Mouse (Mus musculus) CH12.LX (cell line): ENCODE measurements at regions not wholly inside any gene's neighbourhood (a gene's known extent, or its start where the extent isn't known, plus 50 kb on each side); places are given as distances from the start of the nearest gene placed in this dataset.

Experiments
- DNase-seq: peaks from one replicate; pipeline ENCODE4 v3.0.0-alpha.2; 2013; ENCODE audit errors: extremely low read depth
- H3K27ac ChIP-seq: 2 replicates; pipeline ENCODE4 v1.5.1; 2012; ENCODE audit warnings: low read depth, mild to moderate bottlenecking, control low read depth, moderate library complexity; ENCODE audit not compliant: insufficient read depth
- H3K27me3 ChIP-seq: replicated peaks from 2 replicates; pipeline ENCODE3; 2012; ENCODE audit warnings: inconsistent platforms
- H3K36me3 ChIP-seq, 2 experiments: replicated peaks in 1 of 2; 2 replicates each; pipeline versions ENCODE3 to v1.6.1; 2012; ENCODE audit warnings: inconsistent platforms in 1 of 2, low read length in 1 of 2, mild to moderate bottlenecking in 1 of 2, mixed read lengths in 1 of 2, moderate library complexity in 1 of 2; ENCODE audit not compliant: control insufficient read depth in 1 of 2, insufficient read depth in 1 of 2
- H3K4me1 ChIP-seq, 2 experiments: 2 replicates each; pipeline ENCODE4 v1.6.1; 2012; ENCODE audit warnings: inconsistent platforms in 1 of 2, moderate library complexity in 1 of 2; ENCODE audit not compliant: insufficient read depth in 2 of 2, control insufficient read depth in 1 of 2
- H3K4me2 ChIP-seq: 2 replicates; pipeline ENCODE4 v1.6.1; 2012; ENCODE audit warnings: low read depth, mild to moderate bottlenecking, control low read depth; ENCODE audit not compliant: poor library complexity, insufficient read depth, severe bottlenecking
- H3K4me3 ChIP-seq, 3 experiments: fragments of 150-350 bp in 1 of 3; sonication (generic) in 1 of 3; replicated peaks in 1 of 3; 2 replicates each; pipeline versions ENCODE3 to v1.5.1; 2011 to 2012; ENCODE audit warnings: low read depth in 2 of 3, low read length in 2 of 3, mild to moderate bottlenecking in 2 of 3, moderate library complexity in 2 of 3, control low read depth in 1 of 3, improper control_type of control experiment in 1 of 3, inconsistent platforms in 1 of 3, mixed read lengths in 1 of 3; ENCODE audit not compliant: poor library complexity in 1 of 3
- H3K79me2 ChIP-seq: replicated peaks from 2 replicates; pipeline ENCODE4 v1.6.1; 2012; ENCODE audit warnings: mild to moderate bottlenecking, moderate library complexity; ENCODE audit not compliant: control insufficient read depth, poor library complexity, insufficient read depth, severe bottlenecking; ENCODE audit errors: extremely low read depth
- H3K9ac ChIP-seq: 2 replicates; pipeline ENCODE4 v1.6.1; 2012; ENCODE audit warnings: low read depth, mild to moderate bottlenecking, control low read depth, moderate library complexity; ENCODE audit not compliant: insufficient read depth
- H3K9me3 ChIP-seq: replicated peaks from 2 replicates; pipeline ENCODE3; 2012; ENCODE audit warnings: low read length, inconsistent platforms, mixed read lengths
- CHD2 ChIP-seq: IDR thresholded peaks from 2 replicates; pipeline ENCODE4 v1.6.1; 2011; ENCODE audit warnings: low read length, improper control_type of control experiment
- ELF1 ChIP-seq: IDR thresholded peaks from 2 replicates; pipeline ENCODE4 v1.6.1; 2014; ENCODE audit warnings: low read depth, mild to moderate bottlenecking, inconsistent platforms, low read length, improper control_type of control experiment
- ETS1 ChIP-seq: conservative IDR thresholded peaks from 2 replicates; pipeline ENCODE4 v1.6.1; 2012; ENCODE audit warnings: low read depth, mild to moderate bottlenecking, inconsistent platforms, low read length, improper control_type of control experiment, moderate library complexity
- HCFC1 ChIP-seq: IDR thresholded peaks from 2 replicates; pipeline ENCODE4 v1.6.1; 2012; ENCODE audit warnings: low read depth, mild to moderate bottlenecking, inconsistent platforms, low read length, improper control_type of control experiment
- JUN ChIP-seq: IDR thresholded peaks from 2 replicates; pipeline ENCODE4 v1.6.1; 2011; ENCODE audit warnings: low read depth, mild to moderate bottlenecking, low read length, improper control_type of control experiment, moderate library complexity; ENCODE audit not compliant: insufficient read depth
- KAT2A ChIP-seq: IDR thresholded peaks from 2 replicates; pipeline ENCODE4 v1.6.1; 2012; ENCODE audit warnings: low read length, improper control_type of control experiment, inconsistent platforms; ENCODE audit not compliant: insufficient replicate concordance
- MAFK ChIP-seq: IDR thresholded peaks from 2 replicates; pipeline ENCODE4 v1.6.1; 2011; ENCODE audit warnings: low read length, improper control_type of control experiment; ENCODE audit not compliant: insufficient replicate concordance
- MAX ChIP-seq: IDR thresholded peaks from 2 replicates; pipeline ENCODE4 v1.6.1; 2011; ENCODE audit warnings: low read length, improper control_type of control experiment
- MAZ ChIP-seq: IDR thresholded peaks from 2 replicates; pipeline ENCODE4 v1.6.1; 2012; ENCODE audit warnings: low read depth, mild to moderate bottlenecking, inconsistent platforms, low read length, improper control_type of control experiment, moderate library complexity
- MEF2A ChIP-seq: IDR thresholded peaks from 2 replicates; pipeline ENCODE4 v1.6.1; 2014; ENCODE audit warnings: low read depth, mild to moderate bottlenecking, inconsistent platforms, low read length, improper control_type of control experiment, borderline replicate concordance
- MXI1 ChIP-seq: IDR thresholded peaks from 2 replicates; pipeline ENCODE4 v1.6.1; 2011; ENCODE audit warnings: mild to moderate bottlenecking, low read depth, low read length, improper control_type of control experiment
- MYC ChIP-seq: IDR thresholded peaks from 2 replicates; pipeline ENCODE4 v1.6.1; 2011; ENCODE audit warnings: low read depth, mild to moderate bottlenecking, improper control_type of control experiment, low read length
- NELFE ChIP-seq: IDR thresholded peaks from 2 replicates; pipeline ENCODE4 v1.6.1; 2011; ENCODE audit warnings: low read depth, low read length, improper control_type of control experiment
- NRF1 ChIP-seq: IDR thresholded peaks from 2 replicates; pipeline ENCODE4 v1.6.1; 2014; ENCODE audit warnings: low read depth, mild to moderate bottlenecking, inconsistent platforms, low read length, improper control_type of control experiment, moderate library complexity
- POLR2A ChIP-seq: IDR thresholded peaks from 2 replicates; pipeline ENCODE4 v1.6.1; 2011; ENCODE audit warnings: low read depth, mild to moderate bottlenecking, improper control_type of control experiment, low read length
- RCOR1 ChIP-seq: conservative IDR thresholded peaks from 2 replicates; pipeline ENCODE4 v1.6.1; 2012; ENCODE audit warnings: low read depth, mild to moderate bottlenecking, inconsistent platforms, low read length, improper control_type of control experiment
- SMC3 ChIP-seq: IDR thresholded peaks from 2 replicates; pipeline ENCODE4 v1.6.1; 2011; ENCODE audit warnings: low read depth, low read length, improper control_type of control experiment
- dilution Hi-C: fragments of 300-500 bp; cut with MboI; formaldehyde crosslinking; loops from 2 replicates; pipeline ENCODE4 v1.14.3; 2020; ENCODE audit warnings: low sequenced_read_pairs; ENCODE audit not compliant: extremely low pct_unique_long_range_greater_than_20kb, extremely low pct_ligation_motif_present
- in situ Hi-C: fragments of 300-500 bp; cut with MboI; formaldehyde crosslinking; loops from 3 replicates; pipeline ENCODE4 v1.14.3; 2019; ENCODE audit warnings: low sequenced_read_pairs, low pct_ligation_motif_present, low pct_unique_long_range_greater_than_20kb, mixed read lengths

DNA sequence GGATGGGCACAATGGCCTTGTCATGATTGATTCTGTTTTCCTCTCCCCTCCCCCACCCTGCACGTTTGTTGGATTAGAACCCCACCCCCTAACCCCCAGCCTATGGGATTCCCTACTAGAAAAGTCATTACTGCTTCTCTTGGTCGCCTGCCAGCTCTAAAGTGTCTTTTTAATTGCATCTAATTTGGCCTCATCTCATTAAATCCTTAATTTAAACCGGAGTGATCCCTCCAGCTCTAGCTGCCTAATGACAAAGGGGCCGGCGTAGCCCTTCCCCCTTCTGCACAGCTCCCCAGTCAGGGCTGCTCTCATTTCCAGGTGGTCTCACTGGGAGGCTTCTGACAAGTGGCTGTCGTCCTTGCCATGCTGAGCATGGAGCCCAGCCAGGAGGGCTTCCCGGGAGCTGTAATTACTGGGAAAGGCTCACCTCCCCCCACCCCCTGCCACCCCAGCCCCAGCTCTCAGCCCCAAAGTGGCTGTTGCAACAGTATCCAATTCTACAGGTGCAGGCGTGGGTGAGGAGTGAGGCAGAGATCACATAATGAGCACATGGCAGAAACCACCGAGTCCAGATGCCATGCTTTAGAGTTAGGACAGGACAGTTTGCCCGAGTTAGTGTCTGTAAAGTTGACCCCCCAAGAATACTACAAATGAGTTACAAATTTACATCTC is 84.8 kb upstream of the Aldh1b1 start:
- Histone ChIP-seq H3K27me3 (no peaks in the 10 kb centered on the region), H3K27ac (no peak overlapping the region), H3K36me3 (no peaks in the 10 kb centered on the region), H3K9ac (no peak overlapping the region), H3K79me2 (no peaks in the 10 kb centered on the region), H3K4me1 (peaks cover 7 to 51% of the 10 kb centered on the region in 2 experiments), H3K4me3 (no peak overlapping the region)
- dilution Hi-C loops, result no loop called here
- in situ Hi-C loops, result no loop called here
- TF ChIP-seq MAZ (no peak), POLR2A (no peak), JUN (no peak), MYC (no peak), CHD2 (no peak), ELF1 (no peak), NELFE (no peak), SMC3 (no peak), MEF2A (no peak), KAT2A (no peak), MXI1 (no peak)
- TF ChIP-seq, all 38 proteins: peak for 0
- H3K9me3 ChIP-seq, result no peaks in the 10 kb centered on the region
- H3K4me2 ChIP-seq, result no peak overlapping the region
- DNase-seq, result no peak

DNA sequence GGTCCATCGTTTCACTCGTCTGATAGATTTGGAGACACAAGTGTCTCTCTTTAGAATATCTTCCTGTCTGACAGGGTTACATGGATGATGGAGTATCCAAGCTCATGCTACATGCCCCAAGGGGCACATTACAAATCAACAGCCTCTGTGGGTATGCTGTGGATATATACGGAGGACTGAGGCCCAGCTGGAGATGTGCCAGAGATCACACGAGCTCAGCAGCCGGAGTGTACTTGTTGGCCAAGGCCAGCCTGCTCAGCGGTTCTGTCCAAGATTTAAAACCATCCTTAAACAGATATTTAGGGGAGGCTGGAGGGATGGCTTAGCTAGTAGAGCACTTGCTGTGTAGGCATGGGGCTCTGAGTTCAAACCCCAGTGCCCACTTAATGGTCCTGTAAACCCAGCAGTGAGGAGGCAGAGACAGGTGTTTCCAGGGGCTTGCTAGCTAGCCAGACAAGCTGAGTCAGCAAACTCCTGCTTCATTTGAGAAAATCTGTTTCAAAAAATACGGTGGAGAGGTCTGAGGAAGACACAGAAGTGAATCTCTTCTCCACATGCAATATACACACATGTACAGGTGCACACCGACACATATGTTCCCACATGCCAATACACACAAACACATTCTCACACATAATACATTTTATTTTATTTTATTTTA is 85.6 kb upstream of the Aldh1b1 start:
- no peak overlapping the region for H3K4me3 ChIP-seq
- DNase-seq, result no peak
- H3K9me3 ChIP-seq, result no peaks in the 10 kb centered on the region
- no peaks in the 10 kb centered on the region for H3K36me3 ChIP-seq
- no peak overlapping the region for H3K27ac ChIP-seq
- TF ChIP-seq RCOR1, result no peak
- peak; percentile 83 for TF ChIP-seq MAFK
- TF ChIP-seq CHD2, result no peak
- TF ChIP-seq NELFE, result no peak
- H3K4me1 ChIP-seq, result peaks cover 2 to 43% of the 10 kb centered on the region in 2 experiments; a peak in 2 of 4 replicates
- H3K4me2 ChIP-seq, result no peak overlapping the region
- H3K9ac ChIP-seq, result no peak overlapping the region
- in situ Hi-C loops (no loop called here), dilution Hi-C loops (no loop called here)
- no peaks in the 10 kb centered on the region for H3K27me3 ChIP-seq
- no peaks in the 10 kb centered on the region for H3K79me2 ChIP-seq

DNA sequence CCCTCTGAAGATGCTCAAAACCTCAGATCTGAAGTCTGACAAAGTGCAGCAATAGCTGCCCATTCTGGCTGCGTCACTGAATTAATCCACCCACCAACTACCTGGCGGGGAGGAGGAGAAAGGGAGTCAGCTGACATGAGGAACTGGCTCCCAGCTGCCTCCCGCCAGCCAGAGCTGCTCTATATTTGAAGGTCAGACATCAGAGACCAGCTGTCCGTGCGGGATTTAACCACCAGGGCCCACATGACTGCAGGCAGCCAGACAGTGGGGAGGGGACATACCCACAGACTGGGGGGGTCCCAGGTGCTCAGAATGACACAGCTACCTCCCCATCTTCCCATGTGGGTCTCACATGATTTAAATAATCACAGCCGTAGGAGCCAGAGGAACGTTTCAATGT is 94.8 kb upstream of the Aldh1b1 start:
- H3K4me1 ChIP-seq, result peaks cover 0 to 15% of the 10 kb centered on the region in 2 experiments; a peak in 2 of 4 replicates
- H3K9me3 ChIP-seq, result peaks cover 5% of the 10 kb centered on the region
- no peaks in the 10 kb centered on the region for H3K79me2 ChIP-seq
- H3K9ac ChIP-seq, result no peak overlapping the region
- in situ Hi-C loops, result no loop called here
- peak; percentile 36 for DNase-seq
- dilution Hi-C loops, result no loop called here
- no peak for TF ChIP-seq HCFC1
- no peak for TF ChIP-seq MAX
- no peak for TF ChIP-seq NRF1
- TF ChIP-seq ETS1, result 0 out of 2 replicates have a peak, but pooled peaks have one; percentile 22
- no peaks in the 10 kb centered on the region for H3K27me3 ChIP-seq
- no peak overlapping the region for H3K4me3 ChIP-seq
- no peaks in the 10 kb centered on the region for H3K36me3 ChIP-seq
- H3K4me2 ChIP-seq, result no peak overlapping the region
- H3K27ac ChIP-seq, result no peak overlapping the region
